Mouse (Mus musculus) splenic B cell, adult 2 months (primary cell): ENCODE results near the gene Muc1.
A peak's percentile ranks its signal among the peaks of the same experiment; 100 is the strongest.

Source experiments
- DNase-seq: peaks from one replicate; pipeline ENCODE4 v3.0.0-alpha.2; 2011; ENCODE audit warnings: low read depth, low spot score
- H3K27me3 ChIP-seq: 2 replicates; pipeline ENCODE4 v1.6.1; 2012; ENCODE audit warnings: mild to moderate bottlenecking, low read length, moderate library complexity, mixed read lengths; ENCODE audit not compliant: control insufficient read depth, poor library complexity, insufficient read depth, severe bottlenecking
- H3K36me3 ChIP-seq: 2 replicates; pipeline ENCODE4 v1.6.1; 2012; ENCODE audit warnings: mild to moderate bottlenecking, low read length, moderate library complexity, mixed read lengths; ENCODE audit not compliant: control insufficient read depth, poor library complexity, insufficient read depth, severe bottlenecking

The Muc1 gene

DNA sequence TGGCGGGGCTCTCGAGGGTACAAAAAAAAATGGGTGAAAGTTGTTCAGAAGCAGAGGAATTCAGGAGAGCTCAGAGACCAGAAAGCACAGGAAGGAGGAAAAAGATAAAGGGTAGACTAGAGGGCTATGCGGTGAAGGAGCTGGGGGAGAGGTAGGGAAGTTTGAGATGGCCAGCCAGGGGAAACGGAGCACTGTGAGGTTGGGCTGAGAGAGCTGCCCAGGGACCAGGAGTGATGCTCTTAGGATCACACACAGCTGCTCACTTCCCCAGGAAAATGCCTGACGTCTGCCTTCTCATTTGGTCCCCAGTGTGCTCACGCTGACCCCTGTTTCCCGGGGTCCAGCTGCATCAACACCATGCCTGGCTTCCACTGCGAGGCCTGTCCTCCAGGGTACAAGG is 9.3 kb upstream of the Muc1 start:
- H3K36me3 ChIP-seq, result no peaks in the 10 kb centered on the region
- no peaks in the 10 kb centered on the region for H3K27me3 ChIP-seq
- DNase-seq, result no peak

DNA sequence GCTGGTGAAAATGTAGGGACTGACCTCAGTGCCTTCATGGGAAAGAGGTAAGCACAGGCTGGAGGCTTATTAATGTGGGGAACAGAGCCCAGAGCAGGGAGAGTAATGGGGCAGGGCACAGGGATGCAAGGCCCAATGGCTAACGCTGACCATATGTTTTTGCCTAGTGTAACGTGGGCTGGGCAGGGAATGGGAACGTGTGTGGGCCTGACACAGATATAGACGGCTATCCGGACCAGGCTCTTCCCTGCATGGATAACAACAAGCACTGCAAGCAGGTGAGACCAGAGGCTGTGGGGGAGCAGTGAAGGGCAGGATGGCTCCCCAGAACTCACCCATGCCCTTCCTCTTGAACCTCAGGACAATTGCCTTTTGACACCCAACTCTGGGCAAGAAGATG is 7.7 kb upstream of the Muc1 start:
- no peak for DNase-seq
- Histone ChIP-seq H3K36me3 (no peaks in the 10 kb centered on the region), H3K27me3 (no peaks in the 10 kb centered on the region)

- H3K36me3 ChIP-seq, result no peaks in the 10 kb centered on the region
- H3K27me3 ChIP-seq, result no peaks in the 10 kb centered on the region
- no peak for DNase-seq
Measured at GRCm38 (mm10) chr3:89224796-89225195, 4.1 kb upstream of the Muc1 start.

DNA sequence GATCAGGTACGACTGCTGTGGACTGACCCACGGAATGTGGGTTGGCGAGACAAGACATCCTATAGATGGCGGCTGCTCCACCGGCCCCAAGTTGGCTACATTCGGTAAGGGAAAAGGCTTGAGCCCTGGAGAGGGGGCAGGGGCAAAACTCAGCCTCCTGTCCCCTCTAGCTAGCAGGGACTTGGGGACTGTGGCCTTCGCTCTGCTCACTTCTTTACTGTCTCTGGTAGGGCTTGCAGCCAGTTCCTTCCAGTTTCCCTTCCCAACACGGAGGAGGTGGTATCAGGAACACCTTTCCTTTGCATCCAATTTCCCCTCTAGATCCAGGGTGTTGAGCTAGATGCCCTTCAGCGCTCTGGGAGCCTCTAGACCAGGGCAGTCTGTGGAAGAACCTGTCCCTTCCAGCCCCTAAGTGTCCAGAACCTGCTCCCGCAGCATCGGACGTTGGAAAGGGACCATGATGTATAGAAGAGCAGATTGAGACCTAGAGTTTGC is 3.5 kb upstream of the Muc1 start:
- no peak for DNase-seq
- H3K27me3 ChIP-seq, result no peaks in the 10 kb centered on the region
- H3K36me3 ChIP-seq, result no peaks in the 10 kb centered on the region

- Histone ChIP-seq H3K36me3 (no peaks in the 10 kb centered on the region), H3K27me3 (no peaks in the 10 kb centered on the region)
- no peak for DNase-seq
Measured at GRCm38 (mm10) chr3:89225918-89226317, 2.9 kb upstream of the Muc1 start.

- no peak for DNase-seq
- Histone ChIP-seq H3K27me3 (no peaks in the 10 kb centered on the region), H3K36me3 (no peaks in the 10 kb centered on the region)
Measured at GRCm38 (mm10) chr3:89226361-89226760, 2.5 kb upstream of the Muc1 start.

DNA sequence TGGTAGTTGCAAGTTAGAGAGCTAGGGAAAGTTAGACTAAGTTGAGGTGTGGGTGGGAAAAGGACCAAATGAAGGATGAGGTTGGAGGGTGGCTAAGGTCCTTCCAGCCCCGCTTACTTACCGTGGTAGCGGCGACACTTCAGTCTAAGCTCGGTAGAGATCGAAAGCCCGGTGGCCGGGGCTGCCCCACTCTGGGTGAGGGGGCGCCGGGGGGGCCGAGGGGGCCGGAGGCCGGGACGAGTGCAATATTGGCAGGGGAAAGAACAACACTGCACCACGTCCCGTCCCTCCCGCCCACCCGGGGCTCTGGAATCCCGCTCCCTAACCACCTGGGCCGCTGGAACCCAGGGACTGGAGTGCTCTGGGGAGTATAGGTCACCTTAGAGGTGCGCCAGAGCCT is 2.0 kb upstream of the Muc1 start, which contains the start of gene Mtx1:
TSS of gene Mtx1 (minus strand) at position 189 of the 400 bp plus-strand sequence.
- H3K36me3 ChIP-seq, result no peaks in the 10 kb centered on the region
- DNase-seq, result no peak
- no peaks in the 10 kb centered on the region for H3K27me3 ChIP-seq

GRCm38 (mm10) chr3:89227307-89228179 is 1.3 kb upstream of the Muc1 start:
- Histone ChIP-seq H3K27me3 (no peaks in the 10 kb centered on the region), H3K36me3 (no peaks in the 10 kb centered on the region)
- peak; percentile 67 for DNase-seq

GRCm38 (mm10) chr3:89228180-89228549 is 692 bp upstream of the Muc1 start:
- peak; percentile 91 for DNase-seq
- no peaks in the 10 kb centered on the region for H3K27me3 ChIP-seq
- H3K36me3 ChIP-seq, result no peaks in the 10 kb centered on the region

GRCm38 (mm10) chr3:89229276-89229675 is 419 bp downstream of the Muc1 start:
- no peaks in the 10 kb centered on the region for H3K36me3 ChIP-seq
- no peaks in the 10 kb centered on the region for H3K27me3 ChIP-seq
- no peak for DNase-seq

DNA sequence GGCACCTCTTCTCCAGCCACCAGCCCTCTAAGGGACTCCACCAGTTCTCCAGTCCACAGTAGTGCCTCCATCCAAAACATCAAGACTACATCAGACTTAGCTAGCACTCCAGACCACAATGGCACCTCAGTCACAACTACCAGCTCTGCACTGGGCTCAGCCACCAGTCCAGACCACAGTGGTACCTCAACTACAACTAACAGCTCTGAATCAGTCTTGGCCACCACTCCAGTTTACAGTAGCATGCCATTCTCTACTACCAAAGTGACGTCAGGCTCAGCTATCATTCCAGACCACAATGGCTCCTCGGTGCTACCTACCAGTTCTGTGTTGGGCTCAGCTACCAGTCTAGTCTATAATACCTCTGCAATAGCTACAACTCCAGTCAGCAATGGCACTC is 1.7 kb downstream of the Muc1 start:
- no peaks in the 10 kb centered on the region for H3K36me3 ChIP-seq
- H3K27me3 ChIP-seq, result no peaks in the 10 kb centered on the region
- DNase-seq, result no peak

GRCm38 (mm10) chr3:89231345-89231744 is 2.5 kb downstream of the Muc1 start:
- Histone ChIP-seq H3K27me3 (no peaks in the 10 kb centered on the region), H3K36me3 (no peaks in the 10 kb centered on the region; the same call in 1 of the 2 replicates)
- peak; percentile 65 for DNase-seq

GRCm38 (mm10) chr3:89231772-89232275 is 3.0 kb downstream of the Muc1 start:
- H3K36me3 ChIP-seq, result no peaks in the 10 kb centered on the region; the same call in 1 of the 2 replicates
- DNase-seq, result no peak
- no peaks in the 10 kb centered on the region for H3K27me3 ChIP-seq

DNA sequence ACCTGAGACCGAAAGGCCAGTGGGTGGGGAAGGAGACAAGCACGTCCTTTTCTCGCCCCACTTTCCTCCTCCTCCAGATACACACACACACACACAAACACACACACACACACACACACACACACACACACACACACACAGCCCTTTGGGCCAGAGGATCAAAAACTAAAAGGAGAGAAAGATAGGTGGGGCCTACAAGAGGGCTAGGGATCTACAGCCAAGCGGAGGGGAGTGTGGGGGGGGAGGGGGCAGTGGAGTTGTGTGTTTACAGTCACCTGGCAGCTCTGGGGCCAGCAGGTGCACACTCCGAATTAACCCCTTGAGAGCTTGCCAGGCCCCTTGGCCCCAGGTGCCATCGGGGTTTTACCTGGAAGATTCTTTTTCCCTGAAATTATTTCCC is 3.8 kb downstream of the Muc1 start:
- H3K36me3 ChIP-seq, result no peaks in the 10 kb centered on the region; the same call in 1 of the 2 replicates
- DNase-seq, result no peak
- H3K27me3 ChIP-seq, result no peaks in the 10 kb centered on the region

GRCm38 (mm10) chr3:89233562-89234110 is 4.8 kb downstream of the Muc1 start:
- H3K36me3 ChIP-seq, result no peaks in the 10 kb centered on the region; the same call in 1 of the 2 replicates
- no peaks in the 10 kb centered on the region for H3K27me3 ChIP-seq
- DNase-seq, result peak; percentile 70
